Mouse (Mus musculus) lung, postnatal 0 days (tissue): ENCODE data around the gene Pttg1ip.

Experiments used
- CTCF ChIP-seq: IDR thresholded peaks from 2 replicates; pipeline ENCODE4 v1.5.1; 2016; ENCODE audit warnings: antibody characterized with exemption, mild to moderate bottlenecking
- EP300 ChIP-seq: IDR thresholded peaks from 2 replicates; pipeline ENCODE4 v1.6.1; 2016; ENCODE audit warnings: antibody characterized with exemption, mild to moderate bottlenecking, control low read depth

- TF ChIP-seq CTCF, result no peak
- no peak for TF ChIP-seq EP300
Observed at GRCm38 (mm10) chr10:77645571-77645970, 64.1 kb downstream of the Pttg1ip start.
